Mouse (Mus musculus) adrenal gland, adult (tissue): Measurements from ENCODE around the gene Mettl7a3.

ENCODE experiments used
- DNase-seq, 2 experiments: peaks; one replicate each; pipeline ENCODE4 v3.0.0; 2022 to 2023; ENCODE audit warnings: low spot score in 1 of 2; ENCODE audit not compliant: inconsistent age in 2 of 2

Mettl7a3 gene

DNA sequence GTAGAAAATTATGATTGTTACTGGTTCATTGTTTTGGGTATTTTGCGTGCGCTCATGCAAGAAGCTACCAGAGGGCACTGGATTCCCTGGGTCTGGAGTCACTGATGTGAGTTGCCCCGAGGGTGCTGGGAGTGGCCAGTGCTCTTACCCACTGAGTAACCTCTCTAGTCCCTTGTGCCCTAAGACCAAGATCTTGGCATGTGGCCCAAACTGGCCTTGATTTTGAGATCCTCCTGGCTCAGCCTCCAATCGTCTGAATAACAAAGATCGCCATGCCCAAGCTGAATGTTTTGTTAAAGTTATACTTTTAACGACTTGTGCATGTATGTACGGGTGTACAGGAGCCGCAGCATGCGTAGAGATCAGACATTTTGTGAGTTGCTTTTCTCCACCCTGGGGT is 51.0 kb downstream of the Mettl7a3 start:
- DNase-seq = no peak

DNA sequence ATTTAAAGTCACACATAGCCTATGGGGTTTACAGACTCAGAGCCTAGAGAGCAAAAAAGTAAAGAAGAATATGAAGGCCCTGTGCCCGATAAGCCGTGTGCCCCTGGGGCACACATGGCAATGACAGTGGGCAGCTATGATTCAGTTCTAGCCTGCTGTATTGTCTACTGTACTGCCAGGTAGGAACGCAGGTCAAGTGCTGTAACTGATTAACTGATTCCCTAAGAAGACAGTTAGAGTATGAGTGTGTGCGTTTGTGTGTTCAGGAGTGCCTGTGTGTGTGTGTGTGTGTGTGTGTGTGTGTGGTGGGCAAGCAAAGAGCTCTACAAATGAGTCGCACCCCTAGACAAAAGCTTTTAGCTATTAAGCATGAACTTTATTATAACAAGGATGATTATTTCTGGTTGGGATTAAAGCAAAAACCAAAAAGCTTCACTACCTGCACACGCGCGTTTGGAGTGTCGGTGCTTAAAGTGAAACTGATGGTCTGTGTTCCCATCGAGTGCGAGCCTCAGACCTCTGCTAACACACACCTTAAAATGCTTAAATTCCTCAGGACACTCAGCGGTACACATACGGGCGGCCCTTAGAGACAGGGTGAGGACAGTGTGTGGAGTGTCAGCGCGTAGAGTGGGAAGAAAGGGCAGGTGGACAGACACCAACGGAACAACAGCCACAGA is 53.0 kb downstream of the Mettl7a3 start:
- DNase-seq = no peak

DNA sequence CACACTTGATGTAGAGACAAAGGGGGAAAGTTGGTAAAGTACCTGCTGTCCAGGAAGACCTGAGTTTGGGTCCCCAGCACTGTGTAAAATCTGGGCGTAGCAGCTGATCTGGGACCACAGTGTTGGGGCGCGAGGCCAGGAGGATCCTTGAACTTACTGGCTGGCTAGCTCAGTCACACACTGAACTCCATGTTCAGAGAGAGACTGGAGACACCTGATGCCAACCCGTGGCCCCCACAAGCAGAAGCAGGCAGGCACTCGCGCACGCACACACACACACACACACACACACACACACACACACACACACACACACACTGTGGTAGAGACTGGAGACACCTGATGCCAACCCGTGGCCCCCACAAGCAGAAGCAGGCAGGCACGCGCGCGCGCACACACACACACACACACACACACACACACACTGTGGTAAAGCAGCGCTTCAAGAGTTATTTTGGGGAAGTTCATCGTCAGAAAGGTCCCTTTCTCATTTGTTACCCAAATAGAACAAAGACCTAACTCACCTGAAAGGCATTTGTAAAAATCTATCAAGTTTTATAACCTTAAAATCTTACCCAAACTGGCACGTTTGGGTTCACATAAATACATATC is 53.6 kb downstream of the Mettl7a3 start:
- DNase-seq = no peak

DNA sequence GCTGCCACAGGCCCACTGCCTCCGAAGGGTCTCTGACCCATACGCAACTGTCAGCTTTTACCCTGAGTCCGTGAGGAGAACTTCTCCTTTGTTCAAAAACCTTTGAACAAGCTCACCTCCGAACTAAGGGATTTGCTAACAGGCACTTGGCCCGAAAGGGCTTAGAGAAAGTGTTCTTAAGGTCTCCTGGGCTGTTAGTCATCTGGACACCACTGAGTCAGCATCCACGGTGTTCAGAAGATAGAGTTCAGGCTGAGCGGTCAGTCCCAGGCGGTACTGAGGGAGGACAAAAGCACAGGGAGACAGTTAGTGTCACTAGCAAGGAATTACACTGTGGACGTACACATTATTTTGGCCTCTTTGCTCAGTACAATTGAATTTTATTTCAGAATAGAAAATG is 54.2 kb downstream of the Mettl7a3 start:
- peak; percentile 66 to 72 for DNase-seq
